Mouse (Mus musculus) left cerebral cortex, adult 2 months (tissue): ENCODE results near the gene Masp1. TPM values are rescaled to one million over a fixed set of nuclear protein-coding genes. Genes with fewer than 3 reads are reported as not detected.
A peak's percentile ranks its signal among the peaks of the same experiment; 100 is the strongest.

Experiments
- DNase-seq, 2 experiments: peaks; one replicate each; pipeline ENCODE4 v3.0.0; 2021 to 2022; ENCODE audit warnings: low spot score in 2 of 2, mixed read lengths in 1 of 2; ENCODE audit errors: extremely low spot score in 1 of 2
- H3K27ac ChIP-seq: fragments of 200-600 bp; 2 replicates; pipeline ENCODE4 v1.8.1; 2022
- H3K4me3 ChIP-seq: fragments of 200-600 bp; 2 replicates; pipeline ENCODE4 v1.8.1; 2022
- CTCF ChIP-seq: fragments of 200-600 bp; IDR thresholded peaks from 2 replicates; pipeline ENCODE4 v1.8.1; 2022; ENCODE audit warnings: antibody characterized with exemption, mild to moderate bottlenecking, moderate library complexity
- intact Hi-C: fragments of 180-260 bp; cut with DNase I; formaldehyde crosslinking; loops from one replicate; pipeline ENCODE4 v1.15.1; 2025
- long read RNA-seq, 2 experiments: library from polyadenylated mRNA; stranded (forward); transcript quantifications; one replicate each; pipeline ENCODE4 v2.0.0; 2021; ENCODE audit warnings: borderline mapping rate in 2 of 2
- total RNA-seq, 2 experiments: library from RNA; stranded (reverse); gene quantifications; 2 replicates each; pipeline ENCODE4 v1.2.3; 2021

Gene Masp1
- total RNA-seq = 10 to 100 TPM; 12.6 to 14.6 TPM
- long read RNA-seq, experiment 1, transcript Masp1-203 (11 exons, 3,786 nt) = major isoform, 8 of 10 reads
- long read RNA-seq, experiment 1, partial matches to known transcripts = 0 of 10 reads
- long read RNA-seq, experiment 1, other reads (novel, unspliced or antisense) = 0 of 10 reads
- long read RNA-seq, experiment 2, partial matches to known transcripts = 2 of 12 reads
- long read RNA-seq, experiment 2, other reads (novel, unspliced or antisense) = 3 of 12 reads

DNA sequence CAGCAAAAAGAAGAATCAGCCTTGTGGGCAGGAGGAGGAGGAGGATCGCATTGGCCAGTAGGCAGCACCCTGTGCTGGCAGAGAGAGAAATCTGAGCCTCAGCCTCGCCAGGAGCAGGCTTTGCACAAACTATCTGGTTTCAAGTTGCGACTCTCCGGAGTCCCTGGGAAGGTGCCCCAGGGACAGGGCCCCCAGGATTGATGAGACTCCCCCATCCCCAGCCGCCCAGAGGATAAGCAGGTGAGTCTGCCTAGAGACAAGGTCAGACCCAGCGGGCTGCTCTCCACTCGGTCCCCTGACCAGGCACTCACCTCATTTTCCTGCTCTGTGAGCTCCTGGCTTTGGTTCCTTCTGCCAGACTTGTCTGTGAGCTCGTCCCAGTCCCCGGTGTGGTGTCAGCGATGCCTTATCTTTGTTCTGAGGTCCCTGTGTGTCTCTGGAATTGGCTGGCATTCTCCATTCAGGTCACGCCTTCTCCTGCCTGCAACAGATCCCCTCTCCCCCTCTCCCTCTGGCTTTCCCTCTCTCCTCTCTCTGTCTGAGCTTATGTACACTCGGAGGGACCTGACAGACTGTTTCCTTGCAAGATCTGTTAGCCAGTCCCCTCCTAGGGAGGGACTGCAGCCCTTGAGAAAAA, at the start of gene Masp1, which contains the start of gene Rtp4:
Gene Masp1, minus strand, starts transcription at position 581 of the 637 bp plus-strand sequence.
Gene Rtp4, plus strand, starts transcription at position 57 of the 637 bp plus-strand sequence.
- Histone ChIP-seq H3K4me3 (peak within 1 kb of the TSS; percentile 39), H3K27ac (peak within 1 kb of the TSS; percentile 91)
- intact Hi-C loops = no loop called here
- DNase-seq = peak in 1 of 2 experiments; percentile 59
- no peak for TF ChIP-seq CTCF

DNA sequence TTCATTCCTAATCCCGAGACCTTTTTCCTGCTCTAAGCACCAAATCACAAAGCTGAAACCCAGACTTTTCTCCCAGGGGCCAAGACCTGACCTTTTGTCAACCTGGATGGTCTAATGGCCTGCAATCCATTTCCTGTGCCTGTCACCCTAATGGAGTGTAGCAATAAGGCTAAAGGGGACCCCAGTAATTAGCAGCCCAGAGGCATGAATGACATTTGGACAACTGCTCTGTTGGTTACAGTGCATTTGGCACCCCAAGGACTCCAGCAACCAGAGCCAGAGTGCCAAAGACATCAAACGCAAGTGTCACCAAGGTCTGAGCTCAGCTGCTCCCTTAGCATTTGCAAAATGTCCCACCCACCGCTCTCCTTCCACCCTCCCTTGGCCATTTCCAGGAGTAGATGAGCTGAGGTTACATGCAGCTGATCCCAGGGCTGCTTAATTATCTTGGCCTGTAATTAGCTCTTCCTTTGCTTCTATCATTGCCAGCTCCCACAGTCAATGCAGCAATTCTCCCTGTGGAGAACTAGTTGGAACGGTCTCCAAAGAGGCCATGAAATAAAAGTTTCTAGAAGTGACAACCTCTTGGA, 47.8 kb upstream of the Masp1 start:
- no peak overlapping the region for H3K4me3 ChIP-seq
- no peak for DNase-seq
- intact Hi-C loops = no loop called here
- no peak for TF ChIP-seq CTCF
- H3K27ac ChIP-seq = no peak overlapping the region

DNA sequence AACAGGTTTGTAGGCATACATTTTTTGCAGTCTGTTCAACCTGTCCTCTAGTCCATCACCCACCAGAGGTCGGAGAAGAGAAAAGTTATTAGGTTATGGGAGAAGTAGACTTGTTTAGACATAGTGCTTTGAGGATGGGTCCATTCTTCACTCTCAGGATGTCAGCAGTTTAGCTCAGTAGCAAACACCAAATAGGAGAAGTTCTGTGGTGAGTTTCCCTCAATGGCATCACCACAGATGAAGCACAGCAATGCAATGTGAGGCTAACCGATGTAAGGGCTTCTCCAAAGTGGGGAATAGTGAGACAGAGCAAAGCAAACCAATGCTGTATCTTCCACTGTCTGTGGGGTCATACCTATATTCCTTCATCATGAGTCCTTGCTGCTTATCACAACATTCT, 37.1 kb upstream of the Masp1 start:
- no peak for DNase-seq
- H3K4me3 ChIP-seq = no peak overlapping the region
- no peak for TF ChIP-seq CTCF
- H3K27ac ChIP-seq = no peak overlapping the region
- intact Hi-C loops = no loop called here

DNA sequence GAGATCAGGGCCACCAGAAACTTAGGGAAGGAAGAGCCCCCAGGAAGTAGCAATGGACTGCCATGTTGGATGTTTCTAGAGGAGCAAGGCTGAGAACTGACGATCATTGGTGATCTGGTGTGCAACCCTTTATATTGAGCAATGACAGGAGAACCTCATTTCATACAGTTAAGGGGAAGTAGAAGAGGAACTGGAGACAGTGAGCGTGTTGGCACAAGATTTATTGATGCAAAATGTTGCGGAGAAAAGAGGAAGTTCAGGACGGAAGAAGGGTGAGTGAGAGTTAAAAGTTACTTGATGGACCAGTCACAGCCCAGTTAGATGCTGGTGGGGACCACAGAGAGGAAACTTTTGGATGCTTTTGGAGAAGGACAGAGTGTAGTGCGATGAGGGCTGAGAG, 36.6 kb upstream of the Masp1 start:
- intact Hi-C loops = no loop called here
- Histone ChIP-seq H3K27ac (no peak overlapping the region), H3K4me3 (no peak overlapping the region)
- no peak for DNase-seq
- TF ChIP-seq CTCF = no peak

DNA sequence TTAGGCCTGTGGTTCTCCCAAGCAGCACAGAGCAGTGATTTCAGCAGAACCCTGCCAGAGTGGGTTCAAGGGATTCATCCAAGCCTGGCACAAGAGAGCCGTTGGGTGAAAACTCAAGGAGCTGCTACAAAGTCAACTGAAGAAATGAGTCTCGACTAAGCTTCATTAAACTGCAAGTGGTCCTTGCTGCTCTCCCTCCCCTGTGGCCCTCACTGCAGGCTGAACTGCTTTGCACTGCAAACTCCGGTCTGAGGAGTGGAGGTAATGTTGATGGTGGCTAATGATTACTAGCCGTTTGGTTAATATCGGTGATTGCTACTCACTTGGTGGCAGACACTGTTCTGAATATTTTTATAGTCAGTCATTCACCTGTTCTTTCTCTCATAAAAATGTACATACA, 34.1 kb upstream of the Masp1 start:
- DNase-seq = no peak
- no peak for TF ChIP-seq CTCF
- Histone ChIP-seq H3K27ac (no peak overlapping the region), H3K4me3 (no peak overlapping the region)
- intact Hi-C loops = loop anchor here (5.0 kb wide), 1 partner anchor 168 kb away; no protein-coding TSS in a partner anchor

DNA sequence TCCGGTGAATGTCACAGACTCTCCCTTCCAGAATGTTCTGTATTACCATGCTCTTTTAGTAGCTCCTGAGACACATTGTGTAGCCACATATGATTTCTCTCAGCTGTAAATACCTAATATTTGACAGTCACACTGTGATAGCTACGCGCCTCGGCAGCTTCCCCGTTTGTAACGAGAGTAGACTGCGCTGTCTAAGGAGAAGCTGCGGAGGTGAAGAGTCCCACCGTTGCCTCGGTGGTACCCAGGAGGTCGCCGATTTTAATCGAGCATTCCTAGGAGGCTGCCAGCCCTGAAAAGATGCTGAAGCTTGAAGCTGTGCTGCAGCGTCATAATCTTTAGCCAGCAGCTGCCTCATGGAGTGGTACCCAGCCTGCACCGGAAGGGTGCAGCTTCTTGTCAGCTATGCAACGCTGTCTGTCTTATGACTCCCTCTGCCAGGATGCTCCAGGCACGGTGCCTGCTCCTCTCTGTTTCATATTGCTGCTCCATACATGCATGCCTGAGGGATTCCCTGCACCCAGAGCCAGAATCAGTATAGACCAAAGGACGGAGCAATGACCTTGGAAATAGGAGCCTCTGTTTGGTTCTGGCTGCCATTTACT, 30.5 kb upstream of the Masp1 start:
- no peak; the same call in 1 of the 2 replicates for TF ChIP-seq CTCF
- Histone ChIP-seq H3K27ac (no peak overlapping the region), H3K4me3 (no peak overlapping the region)
- DNase-seq = no peak
- intact Hi-C loops = loop anchor here (1.0 to 5.0 kb wide), 4 partner anchors 99 to 402 kb away; no protein-coding TSS in a partner anchor

DNA sequence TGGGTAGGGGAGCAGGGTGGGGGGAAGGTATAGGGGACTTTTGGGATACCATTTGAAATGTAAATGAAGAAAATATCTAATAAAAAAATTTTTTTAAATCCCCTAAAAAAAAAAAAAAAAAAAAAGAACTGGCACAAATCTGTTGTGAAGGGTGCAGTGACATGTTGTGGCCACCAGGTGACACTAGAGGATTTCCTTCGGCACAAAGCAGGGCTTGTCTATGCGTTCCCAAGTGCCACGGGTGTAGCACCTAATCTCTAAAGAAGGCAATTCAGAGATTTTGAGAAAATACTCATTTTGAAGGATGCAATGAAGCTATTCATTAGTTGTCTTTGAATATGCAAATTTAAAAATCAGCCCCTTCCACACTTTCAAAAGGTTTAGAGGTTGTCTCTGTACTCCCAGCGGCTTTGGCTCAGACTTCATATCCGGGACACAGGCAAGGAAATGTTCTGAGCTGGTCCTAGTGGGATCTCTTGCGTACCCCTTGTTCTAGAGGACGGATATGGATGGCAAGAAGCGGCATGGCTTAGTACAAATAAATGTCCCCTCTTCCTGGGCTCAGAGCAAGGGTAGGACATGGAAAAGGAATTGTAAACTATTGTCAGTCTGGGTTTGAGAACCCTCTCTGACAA, 29.8 kb upstream of the Masp1 start:
- intact Hi-C loops = loop anchor here (1.0 to 5.0 kb wide), 4 partner anchors 98 to 402 kb away; no protein-coding TSS in a partner anchor
- no peak overlapping the region for H3K4me3 ChIP-seq
- peak; percentile 49 to 61 for DNase-seq
- no peak overlapping the region for H3K27ac ChIP-seq
- peak; percentile 91 for TF ChIP-seq CTCF

DNA sequence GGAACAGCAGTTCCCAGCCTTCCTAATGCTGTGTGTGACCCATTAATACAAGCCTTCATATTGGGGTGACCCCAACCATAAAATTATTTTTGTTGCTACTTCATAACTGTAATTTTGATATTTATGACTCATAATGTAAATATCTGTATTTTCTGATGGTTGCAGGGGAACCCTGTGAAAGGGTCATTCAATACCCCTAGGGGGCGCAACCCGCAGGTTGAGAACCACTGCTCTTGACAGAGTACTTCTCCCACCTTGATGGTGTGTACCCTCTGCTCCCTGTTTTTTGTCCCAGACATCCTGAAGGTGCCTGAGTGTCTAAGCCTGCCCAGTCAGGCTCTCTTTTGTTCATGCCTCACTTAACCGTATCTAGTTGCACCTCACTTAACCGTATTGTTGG, 27.2 kb upstream of the Masp1 start:
- intact Hi-C loops = no loop called here
- TF ChIP-seq CTCF = peak; percentile 42
- no peak for DNase-seq
- H3K27ac ChIP-seq = no peak overlapping the region
- H3K4me3 ChIP-seq = no peak overlapping the region

DNA sequence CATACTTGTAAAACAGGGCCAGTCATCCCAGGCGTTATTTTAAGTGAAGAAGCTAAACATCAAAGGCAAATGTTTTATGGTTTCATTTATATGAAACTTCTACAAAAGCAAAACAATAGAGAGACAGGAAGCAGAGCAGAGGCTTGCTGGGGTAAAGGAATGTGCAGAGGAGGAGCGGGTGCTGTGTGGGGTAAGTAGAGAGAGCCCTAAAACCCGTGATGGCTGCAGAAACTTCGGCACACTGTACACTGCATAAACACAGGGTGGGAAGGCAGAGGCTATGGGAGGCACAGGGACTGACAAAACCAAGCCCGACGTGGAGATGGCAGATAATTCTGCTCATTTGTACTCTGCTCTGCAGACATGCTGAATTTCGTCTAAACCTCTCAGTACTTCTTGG, 23.7 kb upstream of the Masp1 start:
- TF ChIP-seq CTCF = no peak
- intact Hi-C loops = no loop called here
- H3K27ac ChIP-seq = no peak overlapping the region
- no peak for DNase-seq
- H3K4me3 ChIP-seq = no peak overlapping the region

DNA sequence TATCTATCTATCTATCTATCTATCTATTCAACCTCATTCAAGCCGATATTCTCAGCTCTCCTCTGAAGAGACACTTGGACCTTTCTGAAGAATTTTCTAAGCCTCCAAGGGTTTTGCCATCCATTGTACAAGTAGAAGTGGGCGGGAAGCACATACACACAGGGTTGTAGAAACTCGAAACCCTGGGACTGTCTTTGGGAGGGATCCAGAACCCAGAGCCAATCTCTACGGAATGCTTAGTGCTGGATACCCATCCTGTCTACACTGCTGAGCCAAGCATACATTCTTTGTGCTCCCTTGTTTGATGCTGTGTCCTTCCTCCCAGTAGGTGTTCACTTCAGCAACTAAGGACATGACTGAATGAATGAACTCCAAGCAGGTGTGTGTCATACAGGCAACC, 22.3 kb upstream of the Masp1 start:
- Histone ChIP-seq H3K4me3 (no peak overlapping the region), H3K27ac (no peak overlapping the region)
- no peak for DNase-seq
- intact Hi-C loops = no loop called here
- no peak for TF ChIP-seq CTCF

DNA sequence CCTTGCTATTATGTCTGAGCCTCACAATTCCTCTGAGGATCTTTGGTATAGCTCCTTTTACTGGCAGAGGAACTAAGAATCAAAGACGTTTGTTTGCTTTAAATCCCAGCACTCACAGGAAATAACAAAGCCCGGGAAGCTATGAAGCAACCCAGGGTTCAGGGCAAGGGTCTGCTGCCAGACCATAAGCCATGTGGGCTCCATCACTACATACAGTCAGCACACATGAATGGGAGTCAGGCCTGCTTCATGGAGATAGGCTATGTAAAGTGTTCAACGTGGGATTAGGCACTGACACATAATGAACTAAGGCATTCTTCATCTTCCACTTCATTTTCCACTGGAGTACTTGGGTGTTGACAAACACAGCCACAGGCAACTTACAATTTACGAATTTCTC, 20.4 kb upstream of the Masp1 start:
- H3K27ac ChIP-seq = no peak overlapping the region
- intact Hi-C loops = no loop called here
- no peak overlapping the region for H3K4me3 ChIP-seq
- no peak for DNase-seq
- no peak for TF ChIP-seq CTCF

DNA sequence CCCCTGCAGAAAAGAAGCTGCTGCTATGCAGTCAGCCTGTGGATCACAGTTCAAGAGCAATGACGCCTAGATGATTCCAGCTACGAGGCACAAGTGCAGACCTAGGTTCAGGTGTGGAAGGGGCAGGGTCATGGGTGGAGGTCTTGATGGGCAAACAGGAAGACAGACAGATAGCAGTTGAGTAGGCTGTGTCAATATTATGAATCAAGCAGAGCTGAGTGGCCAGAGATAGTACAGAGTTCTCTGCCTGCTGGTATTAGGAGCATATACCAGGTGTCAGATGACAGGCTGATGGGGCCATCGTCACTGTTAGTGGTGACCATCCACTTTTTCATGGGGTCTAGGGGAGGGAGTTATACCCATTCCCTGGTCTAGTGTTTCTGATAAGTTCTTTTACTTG, 13.1 kb upstream of the Masp1 start:
- no peak for TF ChIP-seq CTCF

More for the DNA sequence above, 13.1 kb upstream of the Masp1 start:
- DNase-seq = no peak
- Histone ChIP-seq H3K27ac (no peak overlapping the region), H3K4me3 (no peak overlapping the region)
- intact Hi-C loops = no loop called here
